Mouse (Mus musculus) right cerebral cortex, postnatal 14 days (tissue): ENCODE data around the gene Gm37240.
"Not testable (repeated sequence)": the region's sequence is repeated elsewhere in the genome, so short reads cannot be mapped to it uniquely, and the experiment has no call there.

Experiments
- DNase-seq: peaks from one replicate; pipeline ENCODE4 v3.0.0; 2022

Gene Gm37240

DNA sequence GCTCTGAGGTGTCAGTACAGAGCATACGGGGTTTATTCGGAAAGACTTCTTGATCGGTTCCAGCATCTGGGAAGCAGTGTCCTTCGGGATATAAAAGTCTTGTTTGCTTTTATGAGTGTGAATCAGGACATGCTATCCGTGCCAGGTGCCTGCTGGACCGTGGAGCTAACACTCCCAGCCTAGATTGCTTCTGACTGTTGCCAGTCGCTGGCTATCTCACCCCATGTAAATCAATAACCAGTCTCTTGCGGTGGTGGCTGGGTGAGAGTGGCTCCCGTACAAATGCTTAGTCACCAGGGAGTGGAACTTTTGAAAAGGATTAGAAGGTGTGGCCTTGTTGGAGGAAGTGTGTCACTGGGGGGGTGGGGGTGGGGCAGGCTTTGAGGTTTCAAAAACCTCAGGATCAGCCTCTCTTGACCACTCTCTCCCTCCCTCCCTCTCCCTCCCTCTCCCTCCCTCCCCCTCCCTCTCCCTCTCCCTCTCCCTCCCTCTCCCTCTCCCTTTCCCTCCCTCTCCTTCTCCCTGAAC, 1277.1 kb downstream of the Gm37240 start:
- no peak for DNase-seq

- DNase-seq, result no peak
These were observed 1284.1 kb downstream of the Gm37240 start for GRCm38 (mm10) chr3:84603212-84603611.

DNA sequence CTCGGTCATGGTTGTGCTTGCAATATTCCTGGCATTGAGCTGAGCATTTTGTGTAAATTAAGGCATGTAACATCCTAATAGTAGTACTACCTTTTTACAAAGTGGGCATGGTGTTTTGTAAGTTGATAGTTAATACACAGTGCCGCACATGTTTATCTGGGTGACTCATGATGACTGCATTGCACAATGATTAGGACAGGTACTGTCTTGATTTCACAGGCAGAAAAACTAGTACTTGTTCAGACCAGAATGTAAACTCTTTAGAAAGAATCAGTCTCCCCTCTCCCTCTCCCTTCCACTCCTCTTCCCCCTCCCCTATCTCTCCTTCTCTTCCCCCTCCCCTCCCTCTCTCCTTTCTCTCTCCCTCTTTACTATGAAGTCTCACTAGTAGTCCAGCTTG, 1284.6 kb downstream of the Gm37240 start:
- no peak for DNase-seq

DNA sequence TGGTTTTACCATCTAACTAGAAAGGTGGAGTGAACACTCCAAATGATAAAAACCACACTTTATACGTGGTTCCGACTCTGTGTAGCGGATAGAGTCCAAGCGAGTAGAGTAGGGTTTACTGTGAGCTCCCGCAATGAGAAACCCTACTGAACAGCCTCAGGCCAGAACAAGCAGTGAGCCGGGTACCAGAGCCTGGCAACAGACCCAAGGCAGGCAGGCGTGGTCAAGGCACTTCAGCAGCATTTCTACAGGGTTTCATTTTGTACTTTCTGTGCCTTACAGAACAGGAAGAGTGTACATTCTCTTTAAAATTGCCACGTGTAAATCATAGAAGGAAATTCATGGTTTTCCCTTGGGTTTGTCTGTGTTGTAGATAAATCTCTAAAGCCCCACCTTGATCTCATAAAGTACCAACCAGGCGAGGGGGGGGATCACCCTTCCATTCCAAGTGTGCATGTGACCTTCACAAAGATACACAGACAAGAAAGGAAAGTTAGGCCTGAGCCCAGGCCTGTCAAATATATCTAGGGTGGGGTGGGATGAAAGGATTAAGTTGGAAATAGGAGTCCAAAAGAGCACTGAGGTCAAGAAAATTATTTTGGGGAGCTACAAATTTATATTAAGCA, 1285.3 kb downstream of the Gm37240 start:
- no peak for DNase-seq

DNA sequence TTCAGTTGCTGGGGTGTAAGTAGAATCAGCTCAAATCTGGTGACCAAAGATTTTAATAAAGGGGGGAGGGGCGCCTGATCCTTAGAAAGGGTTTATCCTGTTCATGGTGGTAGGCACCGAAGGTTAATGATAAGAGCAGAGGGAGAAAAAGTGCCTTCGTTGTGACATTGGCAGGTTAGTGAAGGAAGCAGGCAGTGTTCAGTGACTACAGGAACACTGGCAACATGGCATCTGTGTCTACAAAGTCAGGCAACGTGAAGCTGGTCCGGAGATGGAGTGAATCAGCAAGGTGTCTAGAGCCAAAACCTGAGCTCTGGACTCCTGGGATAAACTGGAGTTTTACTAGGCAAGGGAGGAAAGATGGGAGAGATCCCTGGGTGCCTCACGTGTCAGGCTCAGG, 1288.6 kb downstream of the Gm37240 start:
- DNase-seq, result no peak

DNA sequence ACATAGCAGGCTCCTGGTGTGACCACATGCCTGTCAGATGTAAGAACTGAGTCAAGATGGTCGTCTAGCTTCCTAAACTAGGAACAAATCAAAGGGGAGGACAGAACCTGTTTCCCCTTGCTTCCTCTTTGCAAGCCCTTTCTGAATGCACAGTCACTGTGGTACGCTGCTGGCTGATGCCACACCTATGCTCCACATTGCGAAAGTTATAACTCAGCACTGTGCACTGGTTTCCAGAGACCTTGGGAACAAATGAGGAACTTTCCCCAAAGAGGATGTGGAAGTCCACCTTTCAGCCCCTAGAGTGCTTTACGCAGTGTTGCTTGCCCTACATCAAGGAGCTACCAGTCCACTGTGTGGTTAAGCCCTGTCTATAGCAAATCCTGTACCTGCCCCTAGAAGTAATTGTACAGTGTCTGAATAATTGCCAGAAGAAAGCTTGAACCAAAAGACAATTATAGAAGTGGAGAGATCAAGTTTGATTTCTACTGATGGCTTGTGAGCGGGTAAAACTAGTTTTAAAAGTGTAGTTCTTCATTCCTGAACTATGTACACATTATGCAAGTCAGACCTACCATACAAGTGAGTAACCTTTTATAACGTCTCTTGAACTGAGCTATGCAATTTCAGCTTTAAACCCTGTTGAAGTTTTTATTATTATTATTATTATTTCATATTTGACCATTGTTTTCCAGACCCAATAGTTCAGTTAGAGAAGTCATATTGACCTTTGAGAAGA, 1289.2 kb downstream of the Gm37240 start:
- no peak for DNase-seq

- DNase-seq, result no peak
These were observed 1291.6 kb downstream of the Gm37240 start for GRCm38 (mm10) chr3:84595677-84596234.

DNA sequence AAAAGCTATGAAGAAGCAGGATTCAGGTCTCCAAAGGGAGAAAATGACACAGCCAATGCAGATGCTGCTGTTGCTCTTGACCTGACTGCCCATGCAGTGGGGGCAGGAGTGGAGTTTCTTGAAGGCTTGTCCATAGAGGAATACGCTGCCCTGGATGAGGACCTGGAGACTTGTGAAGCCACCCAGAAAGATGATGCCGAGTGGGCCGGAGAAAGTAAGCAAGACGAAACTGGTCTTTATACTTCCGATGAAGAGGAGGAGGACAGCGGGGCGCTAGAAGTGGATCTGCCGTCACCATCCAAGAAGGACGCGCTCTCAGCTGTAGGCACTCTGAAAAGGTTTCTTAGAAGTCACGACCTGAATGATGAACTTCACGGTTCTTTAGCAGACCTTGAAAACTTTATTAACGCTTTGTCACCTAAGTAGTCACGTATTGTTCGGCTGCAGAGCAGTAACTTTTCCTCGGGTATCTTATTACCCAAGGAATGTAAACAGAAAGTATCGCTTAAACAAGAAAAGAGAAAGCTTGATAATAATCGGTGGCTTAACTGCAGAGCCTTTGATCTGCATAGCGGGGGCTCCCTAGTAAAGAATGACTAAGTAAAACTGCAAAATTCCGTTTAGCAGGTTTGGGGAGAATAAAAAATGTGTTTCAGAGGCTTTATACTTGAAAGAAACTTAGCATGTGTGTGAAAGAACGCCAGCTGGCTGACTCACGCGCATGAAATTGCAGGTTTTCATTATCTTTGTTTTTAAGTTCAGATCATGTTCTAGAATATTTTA, 1292.2 kb downstream of the Gm37240 start:
- peak; percentile 14 for DNase-seq

DNA sequence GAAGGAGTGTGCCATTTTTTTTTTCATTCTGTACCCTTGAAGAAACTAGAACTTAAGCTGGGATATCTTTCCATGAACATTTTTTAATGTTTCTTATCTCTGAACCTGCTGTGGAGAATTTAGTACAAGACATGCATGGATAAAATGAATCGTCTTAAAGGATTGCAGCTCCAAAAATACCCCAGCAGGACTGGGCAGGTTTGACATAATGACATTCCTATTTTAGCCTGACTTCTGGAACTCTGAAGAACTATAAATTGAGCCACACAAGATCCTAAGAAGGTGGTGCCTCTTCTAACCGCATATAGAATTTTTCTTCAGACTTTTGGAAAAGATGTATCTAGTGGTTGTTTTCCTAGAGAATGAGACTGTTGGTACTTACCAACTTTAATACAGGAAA, 1294.0 kb downstream of the Gm37240 start, which contains the start of gene Tigd4:
Gene Tigd4 (plus strand): TSS at position 301 of the 400 bp plus-strand sequence.
- no peak for DNase-seq

GRCm38 (mm10) chr3:84586736-84587135, 1300.6 kb downstream of the Gm37240 start:
- DNase-seq, result no peak

DNA sequence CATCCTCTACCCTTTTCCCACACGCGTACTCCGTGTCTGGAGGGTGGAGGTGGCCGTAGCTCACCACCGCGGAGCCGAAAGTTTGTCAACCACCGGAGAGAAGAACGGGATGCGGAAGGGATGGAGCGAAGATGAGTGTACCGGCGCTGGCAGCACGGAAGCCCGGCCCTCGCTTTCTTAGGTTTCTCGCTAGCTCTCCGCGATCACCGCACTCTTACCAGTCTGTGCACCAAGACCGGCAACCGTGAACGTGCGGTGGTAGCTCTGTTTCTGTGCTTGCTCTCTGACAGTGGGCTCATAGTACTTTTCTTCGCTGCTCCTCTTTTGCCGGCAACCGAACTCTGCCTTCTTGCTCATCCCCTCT, 1304.4 kb downstream of the Gm37240 start:
- DNase-seq, result no peak

- DNase-seq, result peak; percentile 96
These were observed 1305.0 kb downstream of the Gm37240 start, which contains the start of gene Arfip1 for GRCm38 (mm10) chr3:84582023-84582912. Arfip1 (minus strand) TSS chr3:84582625.

- DNase-seq, result no peak
These were observed 1305.7 kb downstream of the Gm37240 start for GRCm38 (mm10) chr3:84581696-84582022.

GRCm38 (mm10) chr3:84580716-84581115, 1306.6 kb downstream of the Gm37240 start:
- DNase-seq, result no peak

DNA sequence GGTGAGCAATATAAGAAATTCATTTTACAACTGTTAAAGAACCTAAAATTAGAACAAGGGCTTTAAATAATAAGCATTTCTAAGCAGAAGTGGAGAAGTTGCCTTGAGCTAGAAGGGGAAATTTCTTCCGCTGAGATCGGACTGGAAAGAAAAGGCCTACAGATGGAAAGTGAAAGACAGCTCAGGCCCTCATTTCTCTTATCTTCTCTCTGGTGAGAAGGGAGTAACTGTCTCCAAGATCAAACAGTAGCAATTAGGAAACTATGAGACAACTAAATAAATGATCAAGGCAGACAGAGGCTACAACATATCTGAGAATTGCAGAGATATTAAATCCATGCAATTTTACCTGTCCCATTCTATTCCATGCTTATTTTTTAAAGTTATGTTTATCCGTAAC, 1316.8 kb downstream of the Gm37240 start:
- DNase-seq, result no peak

DNA sequence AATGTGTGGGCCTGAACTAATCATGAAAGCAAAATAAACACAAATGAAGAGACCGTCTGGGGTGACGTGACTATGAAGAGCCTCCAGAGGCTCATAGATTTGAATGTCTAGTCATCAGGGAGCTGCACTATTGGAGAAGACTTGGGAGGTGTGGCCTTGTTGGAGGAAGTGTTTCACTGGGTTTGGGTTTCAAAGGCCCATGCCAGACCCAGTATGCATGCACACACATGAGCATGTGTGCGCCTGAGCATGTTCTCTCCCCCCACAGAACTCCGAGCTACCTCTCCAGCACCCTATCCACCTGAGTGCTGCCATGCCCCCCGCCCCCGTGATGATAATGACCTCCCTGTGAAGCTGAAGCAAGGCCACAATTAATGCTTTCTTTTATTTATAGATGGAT, 1317.7 kb downstream of the Gm37240 start:
- DNase-seq, result no peak

GRCm38 (mm10) chr3:84568540-84568939, 1318.8 kb downstream of the Gm37240 start:
- DNase-seq, result no peak

GRCm38 (mm10) chr3:84563415-84563814, 1323.9 kb downstream of the Gm37240 start:
- DNase-seq, result no peak

DNA sequence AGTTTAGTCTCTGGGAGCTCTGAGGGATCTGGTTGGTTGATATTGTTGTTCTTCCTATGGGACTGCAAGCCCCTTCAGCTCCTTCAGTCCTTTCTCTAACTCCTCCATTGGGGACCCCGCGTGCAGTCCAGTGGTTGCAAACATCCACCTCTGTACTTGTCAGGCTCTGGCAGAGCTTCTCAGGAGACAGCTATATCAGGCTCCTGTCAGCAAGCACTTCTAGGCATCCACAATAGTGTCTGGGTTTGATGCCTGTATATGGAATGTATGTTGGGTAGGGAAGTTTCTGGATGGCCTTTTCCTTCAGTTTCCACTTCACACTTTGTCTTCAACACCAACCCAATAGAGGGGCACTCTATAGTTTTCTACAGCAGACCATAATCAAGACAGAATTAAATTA, 1324.4 kb downstream of the Gm37240 start:
- not testable (repeated sequence) for DNase-seq

DNA sequence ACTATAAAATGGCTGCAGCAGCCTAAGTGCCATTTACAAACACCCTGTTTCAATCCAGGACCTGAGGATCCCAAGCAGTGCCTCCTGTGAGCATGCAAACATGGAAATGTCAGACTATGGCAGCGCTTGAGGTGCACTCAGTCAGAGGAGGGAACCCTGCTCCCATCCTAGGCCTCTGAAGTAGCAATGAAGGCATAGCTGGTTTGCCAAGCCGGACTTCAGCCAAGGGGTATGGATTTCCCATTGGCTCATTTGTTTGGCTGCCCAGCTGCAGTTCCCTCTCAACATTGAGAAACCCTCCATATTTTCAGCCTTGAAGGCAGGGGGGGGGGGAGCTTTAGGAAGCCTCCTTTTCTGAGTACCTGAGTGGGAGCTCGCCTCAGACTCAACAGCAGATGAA, 1329.0 kb downstream of the Gm37240 start:
- DNase-seq, result no peak

- no peak for DNase-seq
These were observed 1331.5 kb downstream of the Gm37240 start for GRCm38 (mm10) chr3:84555780-84556179.

DNA sequence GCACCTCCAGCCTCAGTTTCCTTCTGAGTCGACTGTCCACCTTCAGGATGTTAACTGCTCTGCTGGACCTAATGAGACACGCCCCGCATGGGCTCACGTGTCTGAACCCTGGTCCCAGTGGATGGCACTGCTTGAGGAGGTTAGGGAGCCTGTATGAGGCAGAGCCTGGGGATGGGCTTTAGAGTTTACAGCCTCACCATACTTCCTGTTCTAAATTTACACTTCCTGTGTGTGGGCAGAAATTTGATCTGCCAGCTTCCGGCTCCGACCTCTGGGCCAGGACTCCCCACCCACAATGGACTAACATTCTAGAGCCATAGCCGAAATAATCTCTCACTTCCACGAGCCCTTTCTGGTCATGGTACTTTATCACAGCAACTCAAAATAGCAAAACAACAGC, 1340.1 kb downstream of the Gm37240 start:
- no peak for DNase-seq
